ENCODE assay signal across 8 mouse cellular contexts in genomic region chr4:115058317-115058761, GRCm38 (mm10). TPM values are rescaled to one million over a fixed set of nuclear protein-coding genes. Genes with fewer than 3 reads are reported as not detected.
DNase-seq lines count a peak whose midpoint lies in the region; ATAC-seq lines count a peak whose summit lies in the region.

No protein-coding gene starts in this region.

- under 1% methylated on average over 20 of the region's 20 CpGs for WGBS in forebrain, embryonic 10.5 days
- 0% methylated on average over 20 of the region's 20 CpGs for WGBS in forebrain, embryonic 12.5 days
- WGBS in kidney, embryonic 14.5 days, result 1% methylated on average over 20 of the region's 20 CpGs
- WGBS in stomach, embryonic 16.5 days, result 2% methylated on average over 20 of the region's 20 CpGs

- H3K27ac ChIP-seq in forebrain, embryonic 10.5 days, result peak overlapping the region; percentile 82
- H3K27ac ChIP-seq in forebrain, embryonic 12.5 days, result no peak overlapping the region
- H3K27ac ChIP-seq in kidney, embryonic 14.5 days (ENCODE audit: low read depth, low read length), result peak overlapping the region; percentile 55; the same call in 1 of the 2 replicates
- H3K27ac ChIP-seq in stomach, embryonic 16.5 days (ENCODE audit: low read length), result no peak overlapping the region; the same call in 1 of the 2 replicates

- DNase-seq in forebrain, embryonic 10.5 days (ENCODE audit: extremely low spot score, low spot score), result peak; percentile 35
- peak; percentile 61 to 67 for DNase-seq in heart, adult 18-20 months
- DNase-seq in lung, postnatal 36 days, result peak; percentile 29
- DNase-seq in urinary bladder, postnatal 10 days (ENCODE audit: low spot score), result no peak
- no peak for DNase-seq in frontal cortex, postnatal 25 days (ENCODE audit: low spot score in 2 of 2)

- H3K27me3 ChIP-seq in forebrain, embryonic 10.5 days (ENCODE audit: poor library complexity, severe bottlenecking), result peaks cover 100% of the 10 kb centered on the region
- peaks cover 94% of the 10 kb centered on the region for H3K27me3 ChIP-seq in forebrain, embryonic 12.5 days
- H3K27me3 ChIP-seq in kidney, embryonic 14.5 days (ENCODE audit: control insufficient read depth, insufficient read depth, low read length), result peaks cover 94% of the 10 kb centered on the region
- peaks cover 90% of the 10 kb centered on the region for H3K27me3 ChIP-seq in stomach, embryonic 16.5 days (ENCODE audit: control insufficient read depth, insufficient read depth, low read length)

- peak overlapping the region; percentile 44 for H3K4me3 ChIP-seq in forebrain, embryonic 10.5 days
- no peak overlapping the region for H3K4me3 ChIP-seq in forebrain, embryonic 12.5 days (replicated peaks)
- peak overlapping the region; percentile 41 for H3K4me3 ChIP-seq in kidney, embryonic 14.5 days (ENCODE audit: low read length)
- peak overlapping the region; percentile 47 for H3K4me3 ChIP-seq in stomach, embryonic 16.5 days (replicated peaks; ENCODE audit: low read length)

- H3K9ac ChIP-seq in forebrain, embryonic 12.5 days, result no peak overlapping the region
- peak overlapping the region; percentile 53; the same call in 1 of the 2 replicates for H3K9ac ChIP-seq in kidney, embryonic 14.5 days (ENCODE audit: low read depth, low read length)
- 0 out of 2 replicates have a peak overlapping the region, but pooled peaks have one; percentile 35 for H3K9ac ChIP-seq in stomach, embryonic 16.5 days (ENCODE audit: low read length)

- no peak for ATAC-seq in forebrain, embryonic 12.5 days (ENCODE audit: low FRiP score)
- no peak for ATAC-seq in kidney, embryonic 14.5 days (ENCODE audit: low FRiP score, low TSS enrichment)
- ATAC-seq in stomach, embryonic 16.5 days (ENCODE audit: insufficient read depth, low FRiP score), result no peak

- H3K4me1 ChIP-seq in forebrain, embryonic 10.5 days, result peaks cover 36% of the 10 kb centered on the region
- peaks cover 24% of the 10 kb centered on the region for H3K4me1 ChIP-seq in forebrain, embryonic 12.5 days
- H3K4me1 ChIP-seq in kidney, embryonic 14.5 days (ENCODE audit: control insufficient read depth, insufficient read depth, low read length), result peaks cover 16% of the 10 kb centered on the region
- peaks cover 21% of the 10 kb centered on the region for H3K4me1 ChIP-seq in stomach, embryonic 16.5 days (ENCODE audit: control insufficient read depth, insufficient read depth, low read length)

- H3K9me3 ChIP-seq in forebrain, embryonic 10.5 days, result no peaks in the 10 kb centered on the region
- no peaks in the 10 kb centered on the region for H3K9me3 ChIP-seq in forebrain, embryonic 12.5 days
- no peaks in the 10 kb centered on the region for H3K9me3 ChIP-seq in kidney, embryonic 14.5 days (ENCODE audit: control insufficient read depth, low read length)
- H3K9me3 ChIP-seq in stomach, embryonic 16.5 days (replicated peaks; ENCODE audit: control insufficient read depth, low read length), result no peaks in the 10 kb centered on the region

- H3K4me2 ChIP-seq in forebrain, embryonic 12.5 days, result no peak overlapping the region
- H3K4me2 ChIP-seq in kidney, embryonic 14.5 days (replicated peaks; ENCODE audit: low read depth, low read length), result peak overlapping the region; percentile 11; the same call in 1 of the 2 replicates
- H3K4me2 ChIP-seq in stomach, embryonic 16.5 days (ENCODE audit: low read depth, low read length), result peak overlapping the region; percentile 64

- no peaks in the 10 kb centered on the region for H3K36me3 ChIP-seq in forebrain, embryonic 10.5 days (replicated peaks)
- H3K36me3 ChIP-seq in forebrain, embryonic 12.5 days (replicated peaks), result no peaks in the 10 kb centered on the region
- no peaks in the 10 kb centered on the region for H3K36me3 ChIP-seq in kidney, embryonic 14.5 days (ENCODE audit: control insufficient read depth, insufficient read depth, low read length)
- H3K36me3 ChIP-seq in stomach, embryonic 16.5 days (ENCODE audit: control insufficient read depth, insufficient read depth, low read length), result no peaks in the 10 kb centered on the region

RNA-seq across cellular contexts. Expression of gene Tal1, which starts 2.1 kb away (rescaled TPM):
- polyA plus RNA-seq in forebrain, embryonic 10.5 days (2016; fragmentation: Nextera tagmentation; extraction: Ambion mirVana), result 1.5 and 2.2 TPM in 2 replicates
- polyA plus RNA-seq in forebrain, embryonic 12.5 days (2016; fragmentation: Nextera tagmentation; extraction: Ambion mirVana), result 1.6 and 2.8 TPM in 2 replicates
- total RNA-seq in heart, adult 18-20 months (2021), result 1 to 10 TPM; 2.3 to 3.7 TPM
- polyA plus RNA-seq in kidney, embryonic 14.5 days (2014; fragmentation: Nextera tagmentation; extraction: Ambion mirVana), result 1.7 and 2.0 TPM in 2 replicates
- polyA plus RNA-seq in stomach, embryonic 16.5 days (2015; fragmentation: Nextera tagmentation; extraction: Ambion mirVana), result 0.59 and 1.1 TPM in 2 replicates

RNA-seq across cellular contexts. Expression of gene Pdzk1ip1, which starts 30.2 kb away (rescaled TPM):
- 7.4 and 12.6 TPM in 2 replicates for polyA plus RNA-seq in forebrain, embryonic 10.5 days (2016; fragmentation: Nextera tagmentation; extraction: Ambion mirVana)
- polyA plus RNA-seq in forebrain, embryonic 12.5 days (2016; fragmentation: Nextera tagmentation; extraction: Ambion mirVana), result 8.2 and 9.7 TPM in 2 replicates
- under 1 TPM; 0.42 to 0.67 TPM for total RNA-seq in heart, adult 18-20 months (2021)
- 87.9 and 90.5 TPM in 2 replicates for polyA plus RNA-seq in kidney, embryonic 14.5 days (2014; fragmentation: Nextera tagmentation; extraction: Ambion mirVana)
- polyA plus RNA-seq in stomach, embryonic 16.5 days (2015; fragmentation: Nextera tagmentation; extraction: Ambion mirVana), result 130 and 180 TPM in 2 replicates

RNA-seq across cellular contexts. Expression of gene Stil, which starts 58.4 kb away (rescaled TPM):
- polyA plus RNA-seq in forebrain, embryonic 10.5 days (2016; fragmentation: Nextera tagmentation; extraction: Ambion mirVana), result 22.0 and 24.3 TPM in 2 replicates
- 20.7 and 21.0 TPM in 2 replicates for polyA plus RNA-seq in forebrain, embryonic 12.5 days (2016; fragmentation: Nextera tagmentation; extraction: Ambion mirVana)
- under 1 TPM; 0.20 to 0.23 TPM for total RNA-seq in heart, adult 18-20 months (2021)
- 11.0 and 19.9 TPM in 2 replicates for polyA plus RNA-seq in kidney, embryonic 14.5 days (2014; fragmentation: Nextera tagmentation; extraction: Ambion mirVana)
- polyA plus RNA-seq in stomach, embryonic 16.5 days (2015; fragmentation: Nextera tagmentation; extraction: Ambion mirVana), result 9.4 and 10.2 TPM in 2 replicates

Comparison
In these comparisons a context has a peak if more than half of its experiments do, and no peak if none do; other contexts are left out.
1. H3K27ac ChIP-seq: peak in forebrain, embryonic 10.5 days (single experiment) and kidney, embryonic 14.5 days (single experiment); none in forebrain, embryonic 12.5 days (single experiment) and stomach, embryonic 16.5 days (single experiment).
2. DNase-seq: peak in forebrain, embryonic 10.5 days (single experiment), heart, adult 18-20 months (2 of 2) and lung, postnatal 36 days (single experiment); none in urinary bladder, postnatal 10 days (single experiment) and frontal cortex, postnatal 25 days (0 of 2).